Mouse (Mus musculus) thymus, postnatal 10 days (tissue): ENCODE measurements around the gene Fgfr2.

ENCODE experiments used
- DNase-seq, 2 experiments: peaks; one replicate each; pipeline ENCODE4 v3.0.0; 2021; ENCODE audit warnings: low spot score in 2 of 2

Fgfr2 gene

DNA sequence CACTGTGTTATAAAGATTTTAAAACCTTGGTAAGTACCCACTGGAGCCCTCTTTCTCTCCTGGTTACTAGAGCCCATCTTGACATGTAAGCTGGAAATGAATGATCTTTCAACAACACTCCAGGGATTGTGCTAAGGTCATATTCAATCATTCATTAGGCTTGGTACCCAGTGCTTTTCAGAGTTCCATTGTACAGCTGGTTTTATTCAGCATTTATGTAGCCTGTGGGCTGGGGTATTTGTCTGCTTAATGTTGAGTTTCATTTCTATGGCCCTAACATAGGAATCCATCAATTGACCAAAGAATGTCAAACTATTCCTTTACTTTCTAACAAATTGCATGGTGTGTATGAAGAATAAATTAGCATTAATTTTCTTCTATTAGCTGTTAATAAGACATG, 299.3 kb downstream of the Fgfr2 start:
- no peak for DNase-seq

DNA sequence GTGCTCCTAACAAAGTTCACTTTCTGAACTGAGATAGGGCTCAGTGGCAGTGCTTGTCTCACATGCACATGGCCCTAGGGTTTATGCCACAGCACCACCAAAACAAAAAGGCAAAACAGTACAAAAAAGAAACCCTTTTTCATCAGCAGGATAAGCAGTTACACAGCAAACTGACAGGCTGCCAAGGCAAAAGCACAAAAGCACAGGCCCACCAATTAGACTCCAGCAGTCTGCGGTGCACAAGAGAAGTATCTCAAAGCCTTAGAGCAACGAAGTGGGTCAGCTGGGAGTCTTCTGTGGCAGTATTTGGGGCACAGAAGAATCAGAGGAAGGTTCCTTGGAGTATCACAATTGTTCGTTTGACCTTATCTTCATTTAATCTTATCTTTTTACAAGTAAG, 302.5 kb downstream of the Fgfr2 start:
- DNase-seq, result no peak

DNA sequence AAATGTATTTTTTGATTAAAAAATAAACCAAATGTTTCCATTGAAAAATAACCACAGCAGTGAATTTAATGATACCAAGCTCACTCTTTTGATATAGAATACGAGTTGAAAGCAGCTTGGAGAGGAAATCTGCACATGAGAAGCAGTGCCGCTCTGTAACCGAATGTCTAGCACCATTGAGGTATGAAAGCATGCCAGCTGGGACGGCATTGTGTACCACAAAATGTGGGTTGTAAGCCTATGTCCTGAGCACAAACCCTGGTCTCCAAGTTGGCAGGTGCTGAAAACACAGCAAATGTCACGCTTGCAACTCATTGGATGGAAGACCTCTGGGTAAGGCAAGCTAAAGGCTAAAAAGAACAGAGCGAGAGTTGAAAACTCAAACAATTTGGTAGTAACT, 306.1 kb downstream of the Fgfr2 start:
- no peak for DNase-seq

DNA sequence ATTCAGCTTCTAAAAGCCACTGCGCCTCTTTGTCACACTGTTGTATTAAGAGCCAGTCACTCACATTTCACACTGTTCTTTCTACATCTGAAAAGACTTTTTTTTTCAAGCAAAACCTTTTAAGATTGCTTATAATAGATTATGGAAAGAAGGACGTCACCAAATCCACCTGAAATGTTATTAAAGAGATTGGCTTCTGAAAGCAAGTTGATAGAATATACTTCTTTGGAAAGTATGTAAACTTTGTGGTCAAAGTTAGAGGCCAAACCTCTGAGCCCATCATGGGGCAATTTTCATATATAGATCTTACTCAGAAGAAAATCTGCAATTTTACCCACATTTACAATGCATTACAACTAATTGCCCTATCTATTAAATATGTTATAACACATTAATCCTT, 306.6 kb downstream of the Fgfr2 start:
- no peak for DNase-seq

DNA sequence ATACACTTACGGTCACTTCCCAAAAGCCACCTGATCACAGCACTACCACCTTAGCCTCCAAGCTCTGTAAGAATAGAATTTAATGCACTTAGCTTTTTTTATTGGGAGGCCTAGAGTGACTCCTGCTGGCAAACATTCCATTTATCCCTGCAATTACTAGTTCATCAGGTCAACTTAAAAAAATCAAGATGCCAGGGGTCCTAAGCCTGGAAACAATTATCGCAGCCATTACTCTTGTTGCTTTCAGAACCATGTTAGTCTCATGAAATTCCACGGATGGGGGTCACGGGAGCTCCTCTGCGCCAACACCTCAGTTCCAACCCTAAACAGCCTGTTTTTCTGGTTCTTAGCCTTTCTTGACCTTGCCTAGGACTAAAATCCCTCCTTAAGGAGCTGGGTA, 308.1 kb downstream of the Fgfr2 start:
- DNase-seq, result no peak

DNA sequence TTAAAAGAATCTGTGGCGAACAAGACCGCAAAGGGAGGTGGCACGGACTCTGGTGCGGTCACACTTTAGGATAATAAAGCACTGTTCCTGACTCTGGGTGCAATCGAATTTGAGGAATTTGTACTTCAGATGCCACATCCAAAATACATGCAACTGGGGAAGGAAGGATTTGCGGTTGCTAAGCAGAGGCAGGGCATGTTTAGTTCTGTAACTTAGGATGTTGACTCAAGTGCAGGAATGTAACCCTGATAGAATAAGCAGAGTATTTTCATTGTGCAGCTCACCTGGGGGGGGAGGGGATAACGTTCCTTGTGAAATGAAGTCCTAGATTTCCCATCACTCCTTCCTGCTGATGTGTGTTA, 309.1 kb downstream of the Fgfr2 start:
- DNase-seq, result no peak

DNA sequence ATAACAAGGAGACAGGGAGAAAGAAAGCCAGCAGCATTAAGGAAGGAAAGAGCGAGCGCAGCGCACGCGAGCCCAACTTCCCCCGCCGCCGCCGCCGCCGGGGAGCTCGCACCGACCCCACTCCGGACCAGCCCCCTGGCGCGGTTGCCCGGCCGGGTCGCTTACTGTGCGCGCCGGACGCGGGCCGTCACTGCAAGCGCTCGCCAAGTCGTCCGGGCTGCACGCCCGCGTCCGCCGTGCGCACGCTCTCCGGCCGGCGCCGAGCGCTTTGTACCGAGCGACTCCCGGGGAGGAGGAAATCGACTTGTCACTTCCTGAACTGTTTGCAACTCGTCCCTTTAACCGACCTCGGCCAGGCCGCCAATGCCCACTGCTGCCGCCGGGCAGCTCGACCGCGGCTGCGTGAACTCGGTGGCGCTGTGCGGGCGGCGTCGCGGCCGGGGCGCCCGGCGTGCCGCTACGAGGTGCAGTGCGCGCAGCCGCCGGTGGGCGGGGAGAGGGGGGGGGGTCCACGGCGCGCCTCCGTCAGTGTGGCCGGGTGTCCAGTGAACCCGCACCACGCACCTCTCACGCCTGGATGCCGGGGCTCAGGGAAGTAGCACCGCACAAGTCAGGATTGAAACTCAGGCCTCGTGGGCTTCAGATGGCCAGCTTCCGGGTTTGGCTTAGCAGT, 309.6 kb downstream of the Fgfr2 start, which contains the start of gene Fam53b:
TSS of gene Fam53b (minus strand) at position 471 of the 673 bp plus-strand sequence.
- peak; percentile 45 to 65 for DNase-seq

DNA sequence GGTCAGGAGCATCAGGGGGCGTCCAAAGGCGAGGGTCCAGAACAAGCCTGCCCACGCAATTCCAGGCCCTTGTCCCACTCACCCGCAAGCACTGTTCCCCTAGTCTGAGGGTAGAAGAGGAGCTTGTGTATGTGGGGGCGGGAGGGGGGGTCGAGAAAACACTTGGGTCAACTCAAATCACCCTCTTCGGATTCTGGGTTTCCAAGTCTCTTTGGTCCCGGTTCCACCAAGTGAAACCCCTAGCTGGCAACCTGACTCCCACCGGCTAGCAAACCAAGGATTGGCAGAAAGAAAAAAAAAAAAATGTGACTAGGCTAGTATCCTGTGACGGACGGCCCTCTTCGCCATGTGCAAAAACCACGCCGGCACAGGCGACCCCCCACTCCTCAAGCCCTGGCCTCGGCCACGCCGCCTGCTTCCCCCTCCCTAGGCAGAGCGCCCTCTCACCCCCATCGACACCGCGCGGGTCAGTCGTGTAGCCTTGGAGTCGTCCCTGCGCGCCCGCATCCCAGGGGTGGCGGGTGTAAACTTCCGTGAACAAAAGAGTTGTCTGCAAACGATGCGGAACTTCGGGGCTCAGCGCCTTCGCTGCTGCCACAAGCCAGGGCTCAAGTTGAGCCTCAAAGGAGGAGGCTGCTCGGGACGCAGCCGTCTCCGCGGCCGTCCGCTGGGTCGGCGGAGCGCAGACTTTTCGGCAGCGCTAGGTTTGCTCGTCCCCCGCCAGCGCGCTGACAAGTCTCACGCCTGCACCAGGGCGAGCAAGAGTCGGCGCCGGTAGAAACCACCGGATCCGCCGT, 310.3 kb downstream of the Fgfr2 start:
- peak in 1 of 2 experiments; percentile 58 for DNase-seq

DNA sequence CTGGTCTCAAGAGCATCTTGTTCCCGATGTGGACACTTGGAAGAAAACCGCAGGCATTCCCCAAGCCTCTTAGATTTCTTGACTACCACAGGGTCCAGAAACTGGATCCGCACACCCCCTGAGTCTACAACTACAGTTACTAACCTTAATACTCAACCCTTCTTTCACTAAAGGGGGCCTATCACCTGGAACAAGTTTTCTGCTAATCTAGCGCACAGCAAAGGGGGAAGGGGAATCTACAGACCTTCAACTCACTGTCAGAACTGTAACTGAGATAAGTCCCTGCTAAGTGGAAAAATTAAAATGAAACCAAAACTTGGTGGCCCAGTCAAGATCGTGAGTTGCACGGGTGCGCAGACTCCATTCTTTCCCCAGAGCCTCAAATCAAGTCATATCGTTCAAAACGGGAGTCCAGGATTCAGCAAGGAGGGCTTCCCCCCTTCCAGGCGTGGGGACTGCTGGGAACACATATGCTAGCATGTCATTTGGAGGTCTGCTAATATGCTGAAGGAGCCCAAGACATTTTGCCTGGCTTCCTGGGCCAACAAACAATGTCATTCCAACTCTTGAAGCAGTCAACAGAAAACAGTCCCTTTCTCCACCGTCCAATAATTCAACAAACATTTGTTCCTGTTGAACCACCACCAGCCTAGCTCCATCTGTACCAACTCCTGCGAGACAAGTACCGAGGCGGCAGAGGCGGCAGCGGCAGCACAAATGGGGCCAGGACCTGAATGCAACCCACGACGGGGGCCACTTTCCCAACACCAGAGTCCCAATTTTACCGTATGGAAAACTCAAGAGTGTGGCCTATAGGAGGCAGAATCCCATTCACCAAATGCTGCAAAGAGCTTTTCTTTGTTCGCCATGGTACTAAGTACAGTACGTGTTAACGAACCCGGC, 311.2 kb downstream of the Fgfr2 start:
- peak; percentile 33 to 49 for DNase-seq

DNA sequence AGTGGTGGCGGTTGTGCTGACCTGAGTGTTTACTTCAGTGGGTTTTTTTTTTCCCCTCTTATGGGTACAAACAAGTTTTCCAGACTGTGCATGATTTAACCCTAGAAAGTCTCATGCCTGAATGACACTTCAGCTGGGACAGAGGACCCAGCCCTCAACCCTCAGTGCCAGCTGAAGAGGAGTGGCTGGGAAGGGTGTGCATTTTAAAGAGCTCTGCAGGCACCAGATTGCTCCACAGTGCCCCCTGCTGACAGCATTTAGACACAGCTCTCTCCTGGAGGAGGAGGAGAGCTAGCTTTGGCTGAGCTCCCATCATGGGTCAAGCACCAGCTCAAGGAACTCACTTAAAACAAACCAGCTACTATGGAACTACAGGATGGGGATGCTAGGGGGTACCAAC, 312.3 kb downstream of the Fgfr2 start:
- DNase-seq, result peak; percentile 88 to 96

DNA sequence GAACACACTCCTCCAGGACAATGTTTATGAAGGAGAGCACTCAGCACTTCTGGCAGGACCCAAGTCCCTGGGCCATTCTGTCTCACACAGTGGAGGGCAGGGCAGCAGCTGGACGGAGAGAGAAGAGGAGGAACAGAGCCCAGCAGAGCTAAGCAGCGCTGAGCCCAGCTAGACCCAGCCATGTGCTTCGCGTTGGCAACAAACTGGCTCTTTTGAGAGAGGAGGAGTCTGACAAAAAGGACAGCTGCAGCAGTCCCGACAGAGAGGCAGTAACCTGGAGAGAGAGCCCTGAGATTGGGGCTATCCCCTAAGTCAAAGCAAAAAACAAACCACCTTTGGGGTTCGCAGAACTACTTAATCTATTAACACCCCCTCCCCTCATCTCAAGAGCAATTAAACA, 312.8 kb downstream of the Fgfr2 start:
- DNase-seq, result no peak

DNA sequence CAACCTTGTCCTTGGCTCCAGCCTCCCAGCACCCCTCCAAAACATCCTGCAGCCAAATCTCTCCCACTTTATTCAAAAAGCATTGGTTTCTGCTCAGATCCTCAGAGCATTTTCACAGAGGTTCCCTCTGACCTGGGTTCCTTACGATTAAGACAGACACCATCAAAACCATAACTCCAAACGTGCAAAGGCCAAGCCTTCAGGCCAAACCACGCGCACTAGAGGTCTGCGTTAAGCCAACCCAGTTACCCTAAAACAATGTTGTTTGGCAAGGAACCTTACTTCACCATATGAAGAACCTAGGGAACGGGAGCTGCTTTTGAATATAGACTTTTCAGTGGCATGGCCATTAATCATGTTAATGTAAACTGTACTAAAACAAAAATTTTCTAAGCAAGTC, 313.4 kb downstream of the Fgfr2 start:
- no peak for DNase-seq

DNA sequence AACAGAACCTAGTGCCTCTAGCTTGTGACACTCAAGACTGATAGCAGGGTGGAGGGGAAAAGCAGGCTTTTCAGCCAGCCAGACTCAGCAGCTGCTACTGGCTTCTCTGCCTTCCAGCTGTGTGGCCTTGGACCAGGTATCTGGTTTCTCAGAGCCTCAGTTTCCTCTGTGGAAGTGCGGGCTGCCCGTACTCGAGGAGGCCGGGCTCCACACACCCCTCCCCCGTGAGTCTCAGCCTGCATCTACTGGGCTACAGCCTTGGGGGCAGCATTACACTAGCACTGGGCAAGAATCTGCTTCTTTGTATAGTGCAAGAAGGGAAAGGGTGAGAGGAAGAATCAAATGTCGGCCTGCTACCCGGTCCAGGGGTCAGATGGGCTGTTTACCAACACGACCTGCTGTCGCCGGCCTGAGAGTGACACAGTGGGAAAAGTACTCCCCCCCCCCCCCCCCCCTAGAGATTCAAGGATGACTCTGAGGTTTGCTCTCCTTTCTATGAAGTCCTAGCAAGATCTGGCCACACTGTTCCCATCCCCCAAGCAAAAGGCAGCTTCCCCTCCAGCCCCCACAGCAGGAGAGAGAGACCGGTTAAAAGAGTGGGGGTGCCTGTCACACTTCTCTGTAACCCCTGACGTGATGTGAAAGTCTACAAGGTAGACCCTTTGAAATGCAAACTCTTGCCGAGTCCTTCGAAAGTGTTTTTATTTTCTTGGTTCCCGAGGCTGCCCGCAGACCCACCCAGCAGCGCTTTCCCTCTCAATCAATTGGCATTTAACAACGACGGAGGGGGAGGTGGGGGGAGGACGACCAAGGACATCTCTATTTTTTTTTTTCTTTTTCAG, 314.1 kb downstream of the Fgfr2 start:
- peak; percentile 33 to 41 for DNase-seq

DNA sequence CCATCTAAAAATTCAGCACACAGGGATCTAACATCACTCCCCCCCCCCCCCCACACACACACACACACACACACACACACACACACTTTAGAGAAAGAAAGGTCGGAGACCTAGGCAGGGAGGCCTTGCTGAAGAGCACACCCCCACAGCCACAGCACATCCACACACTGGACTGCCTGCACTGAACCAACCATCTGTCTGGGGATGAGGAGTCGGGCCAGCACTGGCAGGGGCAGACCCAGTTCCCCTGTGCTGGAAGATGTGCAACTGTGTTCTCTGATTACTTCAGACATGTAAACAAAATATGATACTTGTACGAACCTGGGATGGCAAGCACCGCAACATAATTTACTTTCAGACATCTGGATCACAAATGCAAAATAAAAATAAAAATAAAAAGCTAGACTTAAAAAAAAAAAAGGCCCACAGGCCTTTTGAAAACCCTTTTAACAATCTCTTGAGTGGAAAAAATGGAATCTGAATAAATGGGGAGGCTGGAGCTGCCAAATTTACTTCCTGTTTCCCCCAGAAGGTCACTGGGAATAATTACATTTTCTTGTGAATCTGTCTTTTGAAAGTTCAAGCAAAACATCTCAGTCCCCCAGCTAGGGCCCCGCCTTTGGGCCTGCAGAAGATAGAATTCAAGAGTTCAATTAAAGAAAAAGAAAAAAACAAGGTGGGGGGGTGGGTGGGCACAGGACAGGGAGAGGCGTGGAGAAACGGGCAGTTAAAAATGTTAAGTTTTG, 314.9 kb downstream of the Fgfr2 start:
- DNase-seq, result no peak

DNA sequence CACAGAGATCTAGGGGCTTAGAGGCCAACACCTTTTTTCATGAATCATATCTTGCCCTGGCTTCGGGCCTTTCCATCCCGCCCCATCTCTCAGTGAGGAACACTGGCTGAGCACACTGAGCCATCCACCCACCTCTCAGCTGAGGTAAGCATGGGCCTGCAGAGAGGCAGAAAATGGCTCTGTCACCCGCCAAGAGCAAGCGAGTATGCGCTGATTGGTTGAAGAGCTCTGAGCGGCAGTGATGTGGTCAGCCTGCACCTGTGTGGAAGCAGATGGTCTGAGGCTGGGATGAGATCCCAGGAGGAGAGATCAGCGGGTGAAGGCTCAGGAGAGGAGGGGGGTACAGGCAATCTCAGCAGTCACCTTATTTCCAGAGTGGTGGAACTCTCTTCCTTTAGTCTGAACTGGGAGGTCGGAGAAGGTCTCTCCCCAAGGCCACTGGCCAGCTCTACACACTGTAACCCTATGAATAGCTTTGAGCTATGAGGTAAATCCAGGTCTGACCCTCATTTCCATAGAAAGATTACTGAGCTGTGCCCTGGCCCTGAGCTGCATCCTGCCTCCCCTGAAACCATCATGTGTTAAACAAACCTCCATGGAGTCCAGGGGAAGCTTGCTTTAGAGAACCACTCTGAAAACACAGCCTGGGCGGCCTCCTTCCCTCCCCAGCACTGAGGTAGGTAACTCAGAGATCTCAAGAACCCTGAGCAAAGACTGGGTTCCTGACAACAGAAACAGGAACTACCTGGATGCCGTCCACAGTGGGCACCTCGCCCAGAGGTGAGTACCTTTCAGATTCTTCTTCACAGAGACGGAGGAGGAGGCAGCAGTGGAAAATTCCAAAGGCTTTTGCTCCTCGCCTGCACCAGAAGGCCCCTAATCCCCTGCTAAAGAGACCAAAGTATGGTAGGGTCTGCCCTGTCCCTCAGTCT, 316.0 kb downstream of the Fgfr2 start:
- DNase-seq, result no peak

DNA sequence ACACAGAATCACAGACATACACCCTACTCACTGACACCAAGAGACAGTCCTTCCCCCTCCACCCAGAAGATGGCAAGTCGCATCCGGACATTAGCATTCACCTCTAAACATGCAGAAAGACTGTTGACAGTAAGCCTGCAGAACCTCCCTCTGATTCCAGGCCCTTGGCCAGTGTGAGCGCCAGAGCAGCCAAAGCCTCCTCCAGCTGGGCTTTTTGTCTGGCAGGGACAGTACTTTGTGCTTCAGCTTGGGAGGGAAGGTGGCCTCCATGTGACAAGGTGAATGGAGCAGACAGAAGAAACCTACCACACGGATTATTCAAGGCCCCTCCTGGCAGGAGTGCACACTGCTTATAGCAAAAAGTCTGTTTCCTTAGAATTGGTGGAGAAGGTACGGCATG, 316.9 kb downstream of the Fgfr2 start:
- DNase-seq, result no peak

DNA sequence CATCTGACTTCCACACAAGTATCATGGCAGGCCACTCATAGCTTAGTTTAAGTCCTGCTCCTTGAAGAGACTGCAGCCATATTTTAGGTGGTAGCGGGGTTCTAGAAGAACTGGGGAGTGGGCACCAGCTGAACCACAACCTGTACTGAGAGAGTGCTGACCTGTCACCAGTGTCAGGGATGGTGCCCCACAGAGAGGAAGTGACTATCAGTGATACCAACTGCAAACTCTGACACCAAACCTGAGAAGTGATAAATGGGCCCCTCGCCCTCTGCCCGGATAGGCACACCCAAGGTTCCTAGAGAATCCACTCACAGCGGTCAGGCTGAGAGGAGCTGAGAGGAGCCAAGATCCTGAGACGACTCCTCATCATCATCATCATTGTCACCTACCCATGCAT, 318.2 kb downstream of the Fgfr2 start:
- DNase-seq, result no peak

DNA sequence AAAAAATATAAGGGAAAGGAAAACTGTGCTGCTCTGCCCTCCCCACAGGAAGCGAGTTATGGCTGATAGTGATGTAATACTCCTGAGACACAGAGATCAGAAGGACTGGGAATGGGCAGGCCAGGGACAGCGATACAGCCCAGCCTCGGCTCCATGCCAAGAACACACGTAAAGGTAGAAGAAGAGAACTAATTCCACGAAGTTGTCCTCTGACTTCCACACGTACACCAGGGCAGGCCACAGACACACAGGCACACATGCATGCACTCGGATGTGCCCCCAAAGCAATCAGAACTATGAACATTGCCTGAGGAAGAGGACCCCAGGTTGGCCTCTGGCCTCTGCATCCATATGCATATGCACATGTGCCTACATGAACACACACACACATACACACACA, 318.7 kb downstream of the Fgfr2 start:
- no peak for DNase-seq

DNA sequence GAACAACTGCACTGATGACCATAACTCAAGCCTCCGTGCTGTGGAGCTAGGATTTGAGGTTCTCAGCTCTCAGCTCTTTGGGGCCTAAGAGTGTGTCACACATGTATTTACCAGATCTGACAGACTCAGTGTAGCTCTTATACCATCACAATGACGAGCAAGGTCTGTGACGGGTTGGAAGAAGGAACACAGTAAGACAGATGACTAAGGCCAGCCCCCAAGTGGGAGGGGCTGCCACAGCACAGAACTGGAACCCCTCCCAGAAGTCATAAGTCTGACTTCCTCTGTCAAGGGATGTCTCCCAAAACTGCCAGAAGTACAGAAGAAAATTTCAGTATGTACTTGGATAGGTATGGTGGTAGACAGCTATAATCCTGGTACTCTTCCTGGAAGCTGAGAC, 319.2 kb downstream of the Fgfr2 start:
- no peak for DNase-seq

DNA sequence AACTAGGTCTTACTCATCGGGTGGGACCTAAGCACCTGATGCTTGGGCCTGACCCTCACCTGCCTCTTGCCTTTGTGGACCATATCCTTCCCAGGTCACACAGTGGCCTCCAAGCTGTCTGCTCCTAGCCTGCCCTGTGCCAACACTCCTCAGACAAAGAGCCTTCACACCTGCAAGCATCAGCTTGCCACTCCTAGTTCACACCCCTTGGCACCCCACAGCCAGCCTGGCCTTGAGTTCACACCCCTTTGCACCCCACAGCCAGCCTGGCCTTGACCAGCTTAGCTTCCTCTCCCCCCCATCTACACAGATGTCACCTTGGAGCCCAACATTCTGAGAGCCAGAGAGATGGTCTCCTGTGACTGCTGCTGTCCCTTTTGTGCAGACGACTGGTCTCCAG, 319.8 kb downstream of the Fgfr2 start:
- DNase-seq, result no peak
